Mouse (Mus musculus): Measurements from ENCODE around the gene Ece1.
A peak's percentile ranks its signal among the peaks of the same experiment; 100 is the strongest.

Ece1 gene

DNA sequence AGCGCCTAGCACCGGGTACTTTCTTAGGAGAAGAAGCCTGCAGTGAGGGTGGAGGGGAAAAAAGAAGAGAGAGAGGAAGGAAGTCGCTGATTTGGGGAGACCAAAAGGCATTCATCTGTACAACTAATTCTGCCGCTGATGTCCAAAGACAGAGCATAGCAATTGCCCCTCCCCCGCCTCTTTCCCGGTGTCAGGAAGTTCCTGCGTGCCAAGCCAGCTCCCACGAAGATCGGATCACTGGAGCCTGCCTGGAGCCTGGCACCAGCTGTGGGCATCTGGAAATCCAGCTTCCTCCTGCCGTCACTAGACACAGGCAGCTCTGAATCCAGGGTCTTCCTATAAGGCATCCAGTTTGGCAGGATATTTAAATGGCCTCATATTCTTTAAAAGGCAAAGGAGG lies 122.2 kb downstream of the Ece1 start:
- no peak for DNase-seq (ENCODE audit: low spot score in 2 of 2)

DNA sequence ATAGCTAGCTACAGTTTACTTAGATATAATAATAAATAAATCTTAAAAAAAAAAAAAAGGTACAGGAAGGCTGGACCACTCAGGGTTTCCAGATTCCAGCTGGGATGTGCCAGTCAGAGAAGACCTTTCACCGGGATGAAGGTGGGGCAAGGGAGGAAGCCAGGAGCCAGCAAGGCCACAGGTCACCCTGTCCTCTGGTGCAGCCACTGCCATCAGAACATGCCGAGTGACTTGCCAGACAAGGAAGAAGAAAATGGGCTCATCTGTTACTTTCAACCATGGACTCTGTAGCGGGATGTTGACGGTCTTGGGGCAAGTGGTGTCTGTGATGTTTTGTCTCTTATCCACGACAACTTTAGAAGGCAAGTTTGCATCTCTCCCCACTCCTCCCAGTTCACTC lies 122.7 kb downstream of the Ece1 start:
- DNase-seq (ENCODE audit: low spot score in 2 of 2) = no peak

DNA sequence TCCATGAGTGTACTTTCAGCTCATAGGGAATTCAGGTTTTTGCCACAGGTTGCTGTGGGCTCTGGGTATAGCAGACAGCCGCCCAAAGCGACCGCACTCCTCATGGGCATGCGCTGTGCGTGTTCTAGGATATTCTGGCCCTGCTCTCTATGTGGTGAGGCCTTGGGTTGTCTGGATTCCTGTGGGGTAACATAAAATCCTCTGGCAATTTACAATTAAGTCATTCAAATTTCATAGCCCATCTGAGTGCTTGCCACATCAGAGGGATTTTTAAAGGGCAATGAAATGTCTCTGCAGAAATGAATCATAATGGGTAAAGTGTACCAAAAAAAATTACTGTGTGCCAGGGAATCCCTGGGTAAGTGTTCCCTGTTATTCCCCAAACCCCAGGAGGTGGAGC lies 127.4 kb downstream of the Ece1 start:
- no peak for DNase-seq (ENCODE audit: low spot score in 2 of 2)

DNA sequence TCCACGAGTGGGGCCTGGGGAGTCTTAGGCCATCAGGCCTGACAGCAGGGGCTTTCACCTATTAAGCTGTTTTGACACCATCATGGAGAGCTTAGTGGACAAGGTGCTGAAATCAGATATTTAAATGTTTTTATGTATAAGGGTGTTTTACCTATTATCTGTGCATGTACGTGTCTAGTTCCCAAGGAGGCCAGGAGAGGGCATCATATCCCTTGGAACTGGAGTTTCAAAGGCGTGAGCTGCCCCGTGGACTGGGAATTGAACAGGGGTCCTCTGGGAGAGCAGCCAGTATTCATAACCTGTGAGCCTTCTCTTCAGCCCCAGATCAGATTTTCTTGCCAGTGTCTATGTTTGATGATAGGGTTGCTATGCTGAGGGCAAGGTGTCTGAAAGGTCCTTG lies 128.4 kb downstream of the Ece1 start:
- no peak for DNase-seq (ENCODE audit: low spot score in 2 of 2)

DNA sequence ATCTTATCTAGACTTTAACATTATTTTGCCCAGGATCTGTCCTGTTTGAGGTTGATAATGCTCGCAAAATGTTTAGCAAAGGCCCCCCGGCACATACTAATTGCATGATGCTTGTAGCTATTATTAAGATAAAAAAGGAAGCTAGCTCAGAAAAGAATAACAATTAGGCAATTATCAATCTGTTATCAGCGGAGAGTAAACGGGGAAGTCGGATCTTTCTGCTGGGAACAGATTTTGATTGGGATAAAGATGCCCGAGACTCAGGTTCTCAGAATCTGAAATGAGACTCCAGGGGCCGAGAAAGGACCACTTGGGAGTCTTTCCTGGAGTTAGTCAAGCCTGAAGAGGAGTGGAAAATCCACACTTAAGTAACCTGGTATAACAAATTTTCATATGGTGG lies 129.2 kb downstream of the Ece1 start:
- no peak for DNase-seq (ENCODE audit: low spot score in 2 of 2)

DNA sequence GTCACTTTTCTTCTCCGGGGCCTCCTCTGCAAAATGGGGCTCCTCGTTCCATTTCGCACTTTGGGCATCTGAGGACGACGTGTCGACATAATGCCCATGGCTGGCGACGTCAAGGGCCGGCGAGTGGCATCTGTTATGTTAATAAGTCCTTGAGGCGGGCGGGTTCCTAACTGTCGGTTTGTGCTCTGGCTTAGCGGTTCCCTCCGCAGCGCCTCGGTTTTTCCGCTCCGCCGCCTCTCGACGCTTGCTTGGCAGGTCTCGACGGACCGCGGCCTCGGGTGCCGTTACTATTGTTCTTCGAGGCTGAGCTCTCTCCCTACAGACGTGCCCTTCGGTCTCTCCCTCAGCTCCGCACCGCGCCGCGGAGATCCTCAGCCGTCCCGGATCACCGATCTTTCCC lies 130.9 kb downstream of the Ece1 start, which contains the start of gene Eif4g3:
Gene Eif4g3, plus strand, starts transcription at position 133 of the 400 bp plus-strand sequence.
- no peak for DNase-seq (ENCODE audit: low spot score in 2 of 2)

DNA sequence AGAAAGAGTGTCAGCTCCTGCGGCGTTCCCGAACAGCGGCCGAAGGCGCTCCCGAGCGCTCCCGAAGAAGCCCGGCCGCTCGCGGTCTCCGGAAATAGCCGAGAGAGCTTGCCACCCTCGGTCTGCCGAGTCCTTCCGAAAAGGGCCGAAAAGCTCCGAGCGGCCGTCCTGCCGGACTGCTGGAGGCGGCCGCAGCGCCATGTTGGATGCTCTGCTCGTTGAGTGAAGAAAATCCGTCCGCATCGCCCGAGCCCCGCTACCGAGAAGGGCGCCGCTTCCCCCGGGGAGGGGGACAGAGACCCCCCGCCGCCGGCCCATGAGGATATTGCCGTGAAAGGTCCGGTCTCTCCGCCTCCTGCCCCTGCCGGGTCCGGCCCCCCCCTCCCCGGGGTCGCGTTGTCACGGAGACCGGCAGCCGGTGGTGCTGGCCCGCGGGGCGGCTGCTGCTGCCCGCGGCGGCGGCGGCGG lies 131.3 kb downstream of the Ece1 start:
- peak; percentile 95 to 96 for DNase-seq (ENCODE audit: low spot score in 2 of 2)

DNA sequence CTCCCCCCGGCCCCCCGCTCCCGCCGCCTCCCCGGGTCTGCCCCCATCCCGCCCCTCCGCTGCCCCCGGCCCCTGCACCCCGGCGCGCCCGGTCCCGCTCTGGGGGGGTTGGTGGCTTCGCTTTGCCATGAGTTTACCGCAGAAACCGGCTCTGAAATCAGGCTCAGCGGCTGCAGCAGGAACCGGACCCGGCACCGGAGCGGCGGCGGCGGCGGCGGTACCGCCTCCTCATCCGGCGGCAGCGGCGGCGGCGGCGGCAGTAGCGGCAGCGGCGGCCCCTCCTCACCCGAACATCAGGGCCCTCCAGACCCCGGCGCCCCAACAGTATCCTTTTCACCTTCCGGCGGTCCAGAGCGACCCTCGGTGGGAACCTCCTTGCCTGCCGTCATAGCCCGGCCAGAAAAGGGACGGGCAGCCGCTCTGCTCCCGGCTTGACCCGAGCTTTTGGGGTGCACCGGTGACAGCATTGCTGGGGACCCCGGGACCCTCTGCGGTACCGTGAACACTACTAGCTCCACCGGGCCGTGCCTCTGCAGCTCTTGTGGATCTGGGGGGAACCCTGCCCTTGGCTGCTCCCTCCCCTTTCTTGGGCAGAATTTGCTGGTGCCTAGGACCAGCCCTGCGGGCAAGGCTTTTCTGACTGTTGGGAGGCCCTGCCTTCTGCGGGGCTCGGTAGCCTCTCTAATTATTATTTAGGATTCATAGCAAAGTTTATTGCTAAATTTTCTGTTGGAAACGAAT lies 132.0 kb downstream of the Ece1 start:
- DNase-seq (ENCODE audit: low spot score in 2 of 2) = peak; percentile 30 to 31

DNA sequence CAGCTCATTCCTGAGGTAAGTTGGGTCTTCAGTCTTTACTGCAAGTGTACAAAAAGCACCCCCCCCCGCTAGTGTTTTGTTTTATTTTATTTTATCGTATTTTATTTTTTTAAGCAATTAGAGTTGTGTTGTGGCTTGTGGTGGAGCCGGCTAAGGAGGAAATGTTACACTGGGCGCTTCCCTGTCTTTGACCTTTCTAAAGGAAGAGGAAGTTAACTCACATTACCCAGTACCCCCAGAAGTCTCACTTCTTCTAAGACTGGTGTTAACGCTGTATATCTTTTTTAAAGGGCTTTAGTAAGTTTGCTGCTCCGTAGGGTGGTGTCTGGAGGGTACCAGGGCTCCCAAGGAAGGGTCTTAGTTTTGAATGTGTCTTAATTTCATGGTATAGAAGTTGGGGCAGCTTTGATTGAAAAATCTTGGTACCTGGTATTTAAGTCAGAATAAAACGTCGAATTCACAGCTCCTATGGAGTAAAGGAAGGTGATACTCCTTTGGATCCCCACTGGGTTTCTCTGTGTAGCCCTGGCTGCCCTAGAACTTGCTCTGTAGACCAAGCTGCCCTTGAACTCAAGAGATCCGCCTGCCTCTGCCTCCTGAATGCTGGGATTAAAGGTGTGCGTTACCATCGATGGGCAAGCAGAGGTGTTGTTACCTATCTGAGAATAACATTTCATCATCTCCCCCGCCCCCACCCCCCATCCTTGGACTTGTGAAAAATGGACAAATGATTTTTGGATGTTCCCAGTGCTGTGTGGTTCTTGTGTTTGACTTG lies 132.7 kb downstream of the Ece1 start:
- peak; percentile 61 to 70 for DNase-seq (ENCODE audit: low spot score in 2 of 2)

DNA sequence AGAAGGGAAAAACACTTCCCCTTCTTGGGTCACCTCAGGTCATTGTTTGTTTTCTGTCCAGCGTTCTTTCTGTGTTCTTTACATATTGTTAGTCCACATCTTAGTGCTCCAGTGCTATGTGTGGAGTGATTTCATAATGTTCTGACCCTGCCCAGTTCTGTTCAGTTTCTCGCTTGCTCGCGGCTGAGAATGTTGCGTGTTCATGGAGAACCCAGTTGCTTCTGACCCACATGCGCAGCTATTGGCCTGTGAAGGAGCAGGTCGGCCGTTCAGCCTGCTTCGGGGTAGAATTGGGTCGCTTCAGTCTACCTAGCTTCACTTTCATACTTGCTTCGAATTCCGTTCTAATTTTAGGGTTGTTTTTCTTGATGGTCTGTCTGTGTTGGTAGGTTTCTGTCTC lies 133.4 kb downstream of the Ece1 start:
- no peak for DNase-seq (ENCODE audit: low spot score in 2 of 2)

DNA sequence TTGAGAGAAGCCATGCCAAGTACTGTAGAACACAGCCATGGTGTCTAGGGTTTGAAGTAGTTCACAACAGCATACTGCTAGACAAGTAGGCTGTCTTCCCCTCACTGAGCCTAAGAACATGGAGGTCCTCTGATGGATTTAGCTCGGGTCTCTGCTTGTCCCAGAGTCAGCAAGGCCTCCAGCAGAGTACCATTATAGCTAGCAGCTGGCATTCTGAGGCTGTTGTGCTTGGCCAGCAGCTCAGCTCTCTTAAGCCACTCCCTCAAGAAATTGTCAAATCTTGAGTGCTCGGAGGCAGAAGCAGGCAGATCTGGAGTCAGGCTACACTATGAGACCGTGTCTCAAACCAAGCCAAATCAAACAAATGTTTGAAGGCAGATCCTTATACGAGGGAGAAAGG lies 136.2 kb downstream of the Ece1 start:
- DNase-seq (ENCODE audit: low spot score in 2 of 2) = no peak

DNA sequence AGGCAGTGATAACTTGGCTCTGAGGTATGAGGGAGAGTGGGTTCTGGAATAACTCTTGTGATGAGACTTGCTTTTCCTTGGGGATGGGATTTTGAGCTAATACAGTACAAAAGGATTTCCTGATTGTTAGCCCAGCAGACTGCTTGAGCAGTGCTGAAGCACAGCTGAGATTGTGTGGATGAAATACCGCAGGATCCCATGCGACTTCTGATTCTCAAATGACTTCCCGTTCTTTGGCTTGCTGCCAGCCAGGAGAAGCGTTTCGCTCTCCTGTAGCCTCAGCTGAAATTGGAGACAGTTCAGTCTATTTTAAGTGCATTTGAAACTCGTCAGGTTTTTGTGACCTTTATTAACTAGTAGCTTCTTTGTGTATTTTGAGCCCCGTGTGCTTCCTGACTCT lies 138.6 kb downstream of the Ece1 start:
- no peak for DNase-seq (ENCODE audit: low spot score in 2 of 2)

DNA sequence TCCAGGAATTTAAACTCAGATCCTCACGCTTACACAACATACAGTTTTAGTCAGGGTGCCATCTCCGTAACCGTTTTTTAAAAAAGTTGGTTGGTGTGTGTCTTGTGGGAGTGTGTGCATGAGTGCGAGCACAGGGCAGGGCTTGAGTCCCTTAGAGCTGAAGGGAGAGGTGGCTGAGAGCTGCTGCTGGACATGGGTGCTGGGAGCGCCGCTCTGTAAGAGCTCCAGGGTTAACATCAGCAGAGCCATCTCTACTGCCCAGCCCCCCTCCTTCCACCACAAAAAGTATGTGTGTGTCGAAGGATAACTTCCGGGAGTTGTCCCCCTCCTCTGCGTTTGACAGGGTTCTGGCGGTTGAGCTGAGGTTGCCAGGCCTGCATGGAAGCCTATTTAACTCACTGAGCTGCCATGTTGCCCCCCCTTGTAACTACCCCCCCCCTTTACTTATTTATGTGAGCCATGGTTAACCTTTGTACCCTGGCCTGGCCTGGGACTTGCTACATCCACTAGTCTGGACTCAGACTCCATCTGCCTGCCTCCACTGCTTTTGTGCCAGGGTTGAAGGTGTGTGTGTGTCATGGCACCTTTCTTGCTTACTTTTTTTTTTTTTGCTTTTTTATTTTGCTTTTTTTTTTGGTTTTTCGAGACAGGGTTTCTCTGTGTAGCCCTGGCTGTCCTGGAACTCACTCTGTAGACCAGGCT lies 142.0 kb downstream of the Ece1 start:
- no peak for DNase-seq (ENCODE audit: low spot score in 2 of 2)

DNA sequence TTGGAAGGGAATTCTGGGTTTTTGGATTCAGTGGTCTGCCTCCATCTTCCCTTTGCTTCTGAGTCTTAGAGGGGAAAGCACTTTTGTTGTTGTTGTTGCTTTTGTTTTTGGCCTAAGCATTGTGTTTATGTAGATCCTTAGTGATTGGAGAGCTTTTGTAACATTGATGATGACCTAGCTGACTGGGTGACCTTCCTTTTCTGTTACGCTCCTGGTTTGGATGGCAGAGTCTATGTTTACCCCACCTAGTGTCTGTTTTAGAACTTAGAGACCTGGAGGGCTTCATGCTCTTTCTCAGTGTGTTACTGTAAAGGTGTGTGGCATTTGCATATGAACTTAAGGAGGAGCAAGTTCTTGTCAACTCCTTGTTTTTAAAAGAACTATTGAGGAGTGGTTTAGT lies 143.7 kb downstream of the Ece1 start:
- DNase-seq (ENCODE audit: low spot score in 2 of 2) = no peak

DNA sequence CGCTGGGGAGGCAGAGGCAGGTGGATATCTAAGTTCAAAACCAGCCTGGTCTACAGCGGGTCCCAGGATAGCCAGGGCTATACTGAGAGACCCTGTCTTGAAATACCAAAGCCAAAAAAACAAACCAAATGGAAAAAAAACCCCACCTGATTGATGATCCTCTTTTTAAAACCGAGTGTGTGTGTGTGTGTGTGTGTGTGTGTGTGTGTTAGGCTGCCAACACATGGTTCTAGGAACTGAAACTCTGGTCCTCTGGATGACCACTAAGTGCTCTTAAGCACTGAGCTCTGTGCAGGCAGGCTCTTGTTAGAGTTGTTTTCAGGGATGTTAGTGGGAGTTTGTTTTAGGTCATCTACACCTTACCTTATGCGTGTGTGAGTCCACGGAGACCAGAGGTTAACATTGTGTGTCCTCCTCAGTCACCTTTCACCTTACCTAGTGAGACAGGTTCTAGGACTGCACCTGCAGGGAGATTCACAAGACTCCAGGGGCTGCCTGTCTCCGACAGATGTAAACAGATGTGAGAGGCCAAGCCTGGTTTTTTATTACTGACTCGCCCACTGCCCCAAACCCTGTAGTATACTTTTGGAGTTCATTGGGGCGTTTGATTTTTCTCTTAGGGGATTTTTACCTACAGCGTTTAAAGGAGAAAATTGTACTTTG lies 145.0 kb downstream of the Ece1 start:
- no peak for DNase-seq (ENCODE audit: low spot score in 2 of 2)

DNA sequence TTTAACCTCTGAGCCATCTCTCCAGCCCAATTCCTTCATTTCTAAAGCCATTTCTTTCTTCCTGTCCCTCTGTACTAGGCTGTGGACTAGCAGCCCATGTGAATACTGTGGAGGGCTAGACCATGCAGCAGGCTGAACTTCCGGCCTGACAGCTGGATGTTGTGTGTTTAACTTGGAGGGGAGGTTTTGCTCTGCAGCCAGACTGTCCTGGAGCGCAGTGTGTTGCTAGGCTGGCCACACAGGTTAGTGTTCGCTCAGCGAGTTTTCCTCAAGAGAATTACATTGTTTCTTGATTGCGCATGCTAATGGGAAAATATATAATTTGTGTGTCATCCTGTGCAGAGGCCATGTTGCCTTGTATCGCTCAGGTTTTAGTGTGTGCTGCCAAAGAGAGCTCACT lies 146.6 kb downstream of the Ece1 start:
- no peak for DNase-seq (ENCODE audit: low spot score in 2 of 2)

DNA sequence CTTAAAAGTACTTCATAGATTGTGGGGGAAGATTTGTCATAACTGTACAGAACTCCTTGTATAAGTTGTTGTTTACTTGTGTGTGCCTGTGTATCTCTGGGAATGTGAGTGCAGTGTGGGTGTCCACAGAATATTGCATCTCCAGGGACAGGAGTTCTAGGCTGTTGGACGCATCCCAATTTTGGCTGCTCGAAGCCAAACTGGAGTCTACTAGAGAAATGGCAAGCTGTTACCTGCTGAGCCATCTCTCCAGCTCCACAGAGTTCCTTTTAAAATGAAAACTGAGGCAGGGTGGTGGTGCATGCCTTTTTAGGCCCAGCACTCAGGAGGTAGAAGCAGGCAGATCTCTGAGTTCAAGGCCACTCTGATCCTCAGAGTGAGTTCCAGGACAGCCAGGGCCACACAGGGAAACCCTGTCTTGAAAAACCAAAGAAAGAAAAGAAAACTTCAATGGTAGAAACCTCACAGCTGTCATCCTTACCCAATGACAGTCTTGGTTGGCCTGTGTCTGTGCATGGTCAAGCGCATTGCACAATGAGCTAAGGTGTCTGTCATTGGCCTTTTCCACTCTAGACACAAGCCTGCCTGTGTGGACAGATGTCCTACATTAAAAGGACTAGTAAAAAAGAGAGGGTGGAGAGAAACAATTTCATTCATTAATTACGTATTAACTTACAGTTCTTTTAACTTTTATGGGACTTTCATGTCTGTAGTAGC lies 147.9 kb downstream of the Ece1 start:
- no peak for DNase-seq (ENCODE audit: low spot score in 2 of 2)

DNA sequence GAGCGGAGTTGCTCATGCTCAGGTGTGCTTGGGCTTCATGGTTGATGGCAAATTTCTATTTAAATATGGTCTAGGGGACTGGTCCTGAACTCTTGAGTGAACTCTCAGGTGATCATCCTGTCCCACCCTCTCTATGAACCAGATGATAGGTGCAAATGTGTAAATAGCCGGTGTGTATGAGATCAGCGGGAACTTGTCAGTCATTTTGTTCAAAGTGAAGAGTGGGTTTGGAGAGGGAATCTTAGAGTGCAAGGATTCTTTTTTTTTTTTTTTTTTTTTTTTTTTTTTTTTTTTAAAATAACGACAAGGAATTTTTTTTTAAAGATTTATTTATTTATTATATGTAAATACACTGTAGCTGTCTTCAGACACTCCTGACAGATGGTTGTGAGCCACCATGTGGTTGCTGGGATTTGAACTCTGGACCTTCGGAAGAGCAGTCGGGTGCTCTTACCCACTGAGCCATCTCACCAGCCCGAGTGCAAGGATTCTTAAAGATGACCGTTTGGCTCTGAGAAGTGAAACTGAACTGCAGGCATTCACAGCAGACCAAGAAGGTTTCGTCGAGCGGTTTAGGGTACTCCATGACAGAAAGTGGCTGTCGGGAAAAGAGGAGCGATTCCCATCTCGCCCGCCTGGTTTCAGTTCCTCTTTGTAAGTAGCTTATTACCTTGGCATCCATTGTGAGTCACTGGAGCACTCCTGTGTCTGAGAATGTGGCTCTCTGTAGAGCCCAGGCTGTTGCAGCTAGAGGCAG lies 151.9 kb downstream of the Ece1 start:
- DNase-seq (ENCODE audit: low spot score in 2 of 2) = no peak

All from spleen, postnatal 36 days (tissue).